Mouse (Mus musculus): ENCODE data around the gene Als2cr12.
"Not testable (repeated sequence)": the region's sequence is repeated elsewhere in the genome, so short reads cannot be mapped to it uniquely, and the experiment has no call there.

The Als2cr12 gene

DNA sequence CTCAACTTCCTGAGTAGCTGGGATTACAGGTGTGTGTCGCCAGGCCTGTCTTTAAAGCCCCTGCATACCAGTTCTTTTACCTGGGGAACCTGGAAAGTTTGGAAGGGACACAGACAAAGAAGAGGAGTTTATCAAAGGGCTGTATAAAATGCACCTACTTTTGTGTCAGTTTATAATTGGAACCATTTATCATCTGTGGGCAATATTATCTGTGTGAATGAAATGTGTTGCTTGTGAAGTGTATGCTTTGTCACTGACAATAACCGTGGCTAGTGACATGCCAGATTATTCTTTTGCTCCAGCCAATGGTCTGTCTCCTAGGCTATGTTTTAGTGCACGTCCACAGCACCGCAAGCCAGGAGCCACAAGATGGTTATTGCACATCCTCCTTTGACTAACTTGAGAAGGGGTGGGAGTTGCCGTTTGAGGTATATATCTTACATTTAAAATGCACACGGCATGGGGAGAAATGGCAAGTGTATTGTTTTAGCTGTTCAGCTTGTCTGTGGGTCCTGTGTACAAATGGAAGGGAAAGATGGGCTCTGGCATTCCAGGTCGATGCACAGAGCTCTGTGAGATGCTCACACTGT, 23.7 kb upstream of the Als2cr12 start:
- no peak for DNase-seq (ENCODE audit: low spot score)

DNA sequence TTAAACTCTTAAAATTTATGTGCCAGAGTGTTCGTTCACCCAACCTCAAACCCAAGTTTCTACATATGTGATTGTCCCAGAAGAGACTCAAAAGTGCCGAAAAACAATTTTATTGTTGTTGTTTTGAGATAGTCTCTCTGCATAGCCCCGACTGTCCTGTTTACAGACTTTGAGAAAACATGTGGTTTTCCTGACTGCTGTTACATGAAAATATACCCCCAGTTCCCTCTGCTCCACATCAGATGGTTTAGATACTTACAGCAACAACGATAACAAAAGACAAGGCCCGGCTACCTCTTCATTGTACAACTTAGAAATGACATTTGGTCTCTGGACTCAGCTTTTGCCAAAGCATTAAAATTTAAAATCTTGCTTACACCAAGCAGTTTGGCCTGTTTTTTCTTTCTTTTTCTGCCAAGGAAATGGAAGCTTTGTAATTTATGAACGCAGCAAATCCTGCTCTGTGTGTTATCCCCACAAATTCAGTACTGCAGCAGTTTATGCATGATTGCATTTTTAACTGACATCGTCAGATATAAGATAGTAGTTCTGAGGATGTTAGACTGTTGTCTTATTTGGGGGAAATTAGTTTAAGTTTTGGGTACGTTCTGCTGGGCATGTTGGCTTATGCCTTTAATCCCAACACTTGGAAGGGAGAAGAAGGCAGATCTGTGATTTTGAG, 21.9 kb upstream of the Als2cr12 start:
- DNase-seq (ENCODE audit: low spot score) = no peak

DNA sequence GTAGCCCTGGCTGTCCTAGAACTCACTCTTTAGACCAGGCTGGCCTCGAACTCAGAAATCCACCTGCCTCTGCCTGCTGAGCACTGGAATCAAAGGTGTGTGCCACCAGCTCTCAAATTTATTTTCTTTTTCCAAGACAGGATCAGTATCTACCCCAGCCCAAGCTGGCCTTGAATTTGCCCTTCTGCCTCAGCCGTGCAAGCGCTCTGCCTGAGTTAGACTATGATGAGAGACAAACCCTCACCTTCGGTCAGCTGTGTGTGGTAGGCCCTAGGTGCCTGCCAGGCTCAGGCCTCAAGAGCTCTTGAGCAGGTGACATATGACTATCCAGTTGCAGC, 21.1 kb upstream of the Als2cr12 start:
- DNase-seq (ENCODE audit: low spot score) = no peak

DNA sequence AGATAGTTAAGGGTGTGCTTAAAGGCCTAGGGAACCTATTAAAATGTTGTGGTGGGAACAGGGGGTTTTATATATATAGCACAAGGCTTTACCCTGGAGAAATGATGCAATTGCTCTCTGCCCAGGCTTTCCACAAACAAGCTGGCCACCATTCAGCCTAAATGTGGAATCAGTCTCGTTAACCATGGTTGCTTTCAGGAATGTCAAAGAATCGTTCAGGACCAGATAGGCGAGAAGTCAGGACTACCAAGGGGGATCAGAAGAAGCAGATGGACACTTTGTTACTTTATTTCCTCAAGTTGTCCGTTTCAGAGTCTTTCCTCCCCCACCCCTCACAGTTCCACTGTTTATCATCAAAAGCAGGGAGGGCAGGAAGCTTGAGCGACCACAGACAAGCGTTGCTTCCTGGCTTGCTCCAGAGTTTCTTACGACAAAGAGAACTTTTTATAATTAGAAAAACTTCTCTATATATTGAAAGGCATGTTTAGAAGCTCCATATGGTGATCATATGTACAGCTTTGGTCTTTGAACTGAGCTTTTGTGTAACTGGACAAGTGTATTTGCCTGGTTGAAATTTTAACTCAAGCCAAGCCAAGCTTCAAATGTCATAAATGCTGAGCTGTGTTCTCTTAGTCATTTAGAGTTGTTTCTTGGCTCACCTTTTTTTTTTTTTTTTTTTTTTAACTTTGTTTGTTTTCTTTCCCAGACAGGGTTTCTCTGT, 20.5 kb upstream of the Als2cr12 start:
- no peak for DNase-seq (ENCODE audit: low spot score)

DNA sequence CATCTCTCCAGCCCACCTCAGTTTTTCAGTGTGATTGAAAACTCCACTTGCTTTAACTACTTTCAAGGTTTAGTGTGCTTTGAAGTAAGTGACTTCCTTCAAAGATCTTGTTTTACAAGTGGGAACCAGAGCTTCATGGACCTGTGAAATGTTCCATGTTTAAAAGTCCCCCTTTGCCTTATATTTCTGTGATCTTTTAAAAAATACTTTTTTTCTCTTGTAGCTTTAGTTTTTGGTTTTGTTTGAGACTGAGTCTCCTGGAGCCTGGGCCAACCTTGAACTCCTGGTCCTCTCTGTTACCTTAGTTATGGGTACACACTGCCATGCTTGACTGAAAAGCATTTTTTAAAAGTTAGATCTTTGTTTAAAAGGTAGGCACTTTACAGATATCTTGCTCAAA, 19.7 kb upstream of the Als2cr12 start:
- DNase-seq (ENCODE audit: low spot score) = no peak

DNA sequence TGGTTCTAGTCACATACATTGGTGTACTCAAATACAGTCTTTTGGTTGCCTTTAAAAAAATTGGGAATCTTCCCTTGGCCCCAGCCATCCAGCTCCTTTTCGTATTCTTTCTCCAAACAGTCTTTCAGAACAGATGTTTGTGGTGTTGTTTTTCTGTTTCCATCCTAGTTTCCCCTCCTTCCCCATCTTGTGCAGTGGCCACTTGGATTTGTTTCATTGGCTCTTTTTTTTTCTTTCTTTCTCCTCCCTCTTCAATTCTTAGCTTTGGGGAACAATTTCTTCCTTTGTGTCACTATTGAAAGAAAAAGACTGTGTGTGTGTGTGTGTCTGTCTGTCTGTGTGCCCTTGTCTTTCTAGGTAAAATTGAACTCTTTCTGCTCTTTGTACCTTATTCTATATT, 18.6 kb upstream of the Als2cr12 start:
- no peak for DNase-seq (ENCODE audit: low spot score)

DNA sequence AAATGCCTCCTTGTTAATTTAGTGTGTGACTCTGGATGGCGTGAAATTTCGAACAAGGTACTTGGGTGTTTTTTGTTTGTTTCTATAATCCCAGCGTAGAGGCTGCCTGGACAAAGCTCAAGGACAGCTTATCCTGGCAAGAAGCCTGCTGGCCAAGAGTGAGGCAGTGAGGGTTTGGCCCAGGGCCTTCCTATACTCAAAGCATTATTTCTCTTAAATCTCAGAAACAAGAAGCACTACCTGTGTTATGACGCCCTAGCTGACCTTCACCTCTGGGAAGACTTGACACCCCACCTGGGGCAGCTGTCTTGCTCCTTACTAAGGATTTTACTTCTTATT, 18.1 kb upstream of the Als2cr12 start:
- DNase-seq (ENCODE audit: low spot score) = no peak

DNA sequence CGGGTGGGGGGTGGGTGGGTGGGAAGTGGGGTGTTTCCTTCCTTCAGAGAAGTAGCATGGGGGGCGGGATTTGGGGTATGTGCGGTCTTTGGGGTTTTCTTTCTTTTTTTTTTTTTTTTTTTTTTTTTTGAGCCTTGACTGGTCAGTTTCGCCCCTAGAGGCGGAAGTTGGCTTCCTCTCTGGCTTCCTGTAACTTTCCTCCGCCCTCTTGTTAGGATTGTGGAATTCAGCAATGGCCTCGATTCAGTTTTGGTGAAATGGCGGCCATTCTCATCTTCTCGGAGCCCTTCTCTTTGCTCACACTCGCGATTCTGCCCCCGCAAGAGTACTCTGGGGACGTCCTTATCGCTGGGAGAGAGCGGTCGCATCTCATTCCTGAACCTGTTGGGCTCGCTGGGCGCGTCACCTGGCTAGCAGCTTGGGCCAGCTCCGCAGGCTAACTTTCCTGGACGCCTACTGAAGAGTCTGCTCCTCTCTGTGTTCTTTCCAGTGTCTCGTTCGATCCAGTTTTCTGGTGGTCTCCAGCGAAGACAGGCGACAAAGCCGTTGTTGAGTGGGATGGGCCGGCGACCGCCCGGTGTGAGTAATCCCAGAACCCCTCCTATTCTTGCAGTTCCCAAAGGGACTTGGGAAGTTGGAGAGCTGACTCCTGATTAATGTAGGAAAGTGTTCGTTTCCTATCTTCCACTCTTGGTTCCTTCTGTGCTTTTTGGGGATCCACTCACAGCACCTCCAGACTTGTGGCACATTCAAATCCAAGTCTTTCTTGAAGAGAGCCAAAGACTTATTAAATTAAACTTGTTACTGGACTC, 17.5 kb upstream of the Als2cr12 start:
- DNase-seq (ENCODE audit: low spot score) = no peak

DNA sequence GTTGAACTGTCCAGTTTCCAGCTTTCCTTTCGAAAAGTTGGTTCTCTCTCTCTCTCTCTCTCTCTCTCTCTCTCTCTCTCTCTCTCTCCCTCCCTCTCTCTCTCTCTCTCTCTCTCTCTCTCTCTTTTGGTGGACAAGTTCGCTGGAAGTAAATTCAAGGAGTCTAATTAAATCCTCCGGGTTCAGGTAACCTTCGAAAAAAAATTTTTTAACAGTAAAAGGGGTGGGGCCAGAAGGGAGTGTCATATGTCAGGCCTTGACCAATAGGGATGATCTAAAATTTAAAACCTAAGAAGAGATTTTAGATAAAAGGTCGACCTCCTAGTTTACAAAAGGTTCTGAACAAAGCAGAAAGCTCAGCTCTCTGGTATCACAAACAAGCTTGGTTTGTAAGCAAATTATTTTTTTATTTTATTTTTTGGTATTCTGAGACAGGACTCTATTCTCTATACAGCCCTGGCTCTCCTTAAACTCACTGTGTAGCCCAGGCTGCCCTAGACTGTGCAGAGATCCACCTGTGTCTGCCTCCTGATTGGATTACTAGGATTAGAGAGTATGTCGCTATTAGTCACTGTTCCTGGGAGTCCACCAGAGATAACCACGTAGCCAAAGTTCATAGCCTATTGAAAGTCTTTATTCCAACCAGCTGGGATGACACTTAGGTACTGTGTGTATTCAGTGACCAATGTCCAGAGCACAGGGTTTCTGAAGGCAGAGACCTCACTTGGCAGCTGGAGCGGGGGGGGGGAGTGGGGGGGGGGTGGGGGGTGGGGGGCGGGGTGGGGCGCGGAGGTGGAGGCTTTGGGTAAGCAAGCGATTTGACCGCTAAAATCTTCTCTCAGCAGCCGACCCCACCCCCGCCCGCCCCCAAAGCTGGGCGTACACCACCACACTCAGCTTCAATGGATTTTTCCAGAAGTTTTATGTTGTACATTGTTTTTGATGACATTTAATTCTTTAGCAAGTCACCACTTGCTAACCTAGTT, 16.6 kb upstream of the Als2cr12 start:
- no peak for DNase-seq (ENCODE audit: low spot score)

DNA sequence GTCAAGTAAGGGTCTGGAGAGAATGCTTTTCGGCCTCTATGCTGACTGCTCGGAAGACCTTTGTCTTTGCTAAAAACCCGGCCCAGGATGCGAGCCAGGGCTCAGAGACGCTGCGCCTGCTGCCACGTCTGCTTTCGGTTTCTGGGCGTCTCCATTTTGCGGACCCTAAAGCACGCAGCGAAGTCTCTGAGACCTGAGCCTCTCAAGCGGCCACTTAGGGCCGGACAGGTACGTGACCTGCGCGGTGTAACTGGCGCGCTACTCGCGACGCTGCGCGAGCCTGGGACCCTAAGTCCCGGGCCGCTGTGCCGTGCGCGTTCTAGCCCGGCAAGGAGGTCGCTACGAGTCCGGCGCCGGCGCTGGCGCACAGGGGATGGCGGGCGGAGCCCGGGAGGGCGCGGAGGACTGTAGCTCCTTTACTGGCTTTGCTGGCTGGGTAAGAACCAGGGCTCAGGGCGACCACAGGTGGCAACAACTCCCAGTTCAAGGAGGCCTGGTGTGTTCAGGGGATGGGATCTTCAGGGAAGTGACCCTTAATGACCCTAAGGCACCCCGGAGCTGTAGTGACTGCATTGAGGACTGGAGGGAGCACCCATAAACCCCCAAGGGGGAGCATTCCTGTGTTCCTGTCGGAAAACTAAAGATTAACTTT, 15.7 kb upstream of the Als2cr12 start, which contains the start of gene Cflar:
Gene Cflar, plus strand, starts transcription at position 144 of the 652 bp plus-strand sequence.
- DNase-seq (ENCODE audit: low spot score) = peak; percentile 20

DNA sequence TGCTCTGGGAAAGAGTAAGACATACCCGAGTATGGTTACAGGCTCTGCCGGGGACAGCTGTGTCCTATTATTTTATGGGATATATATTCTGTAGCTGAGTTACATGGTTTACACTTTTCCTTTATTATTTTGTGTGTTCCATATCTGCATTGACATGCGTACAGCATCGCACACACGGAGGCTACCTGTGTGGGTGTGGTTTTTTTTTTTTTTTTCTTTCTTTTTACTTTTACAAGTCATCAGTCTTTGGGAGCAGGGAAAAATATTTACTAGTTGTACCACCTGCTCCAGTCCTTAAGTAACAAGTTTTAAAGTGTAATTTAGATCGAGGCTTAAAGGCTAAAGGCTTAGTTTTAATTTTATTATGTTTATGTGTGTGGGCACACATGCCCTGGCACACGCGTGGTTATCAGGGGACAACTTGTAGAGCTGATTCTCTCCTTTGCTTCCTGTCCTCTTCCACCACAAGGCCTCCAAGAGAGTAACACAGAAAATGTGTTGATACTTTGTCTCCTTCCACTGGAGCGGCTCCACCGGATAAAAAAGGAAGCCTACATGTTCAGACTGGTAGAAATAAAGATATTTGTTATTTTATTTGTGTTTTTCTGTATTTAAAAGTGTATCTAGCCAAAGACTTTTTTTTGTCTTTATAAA, 15.0 kb upstream of the Als2cr12 start:
- DNase-seq (ENCODE audit: low spot score) = no peak

DNA sequence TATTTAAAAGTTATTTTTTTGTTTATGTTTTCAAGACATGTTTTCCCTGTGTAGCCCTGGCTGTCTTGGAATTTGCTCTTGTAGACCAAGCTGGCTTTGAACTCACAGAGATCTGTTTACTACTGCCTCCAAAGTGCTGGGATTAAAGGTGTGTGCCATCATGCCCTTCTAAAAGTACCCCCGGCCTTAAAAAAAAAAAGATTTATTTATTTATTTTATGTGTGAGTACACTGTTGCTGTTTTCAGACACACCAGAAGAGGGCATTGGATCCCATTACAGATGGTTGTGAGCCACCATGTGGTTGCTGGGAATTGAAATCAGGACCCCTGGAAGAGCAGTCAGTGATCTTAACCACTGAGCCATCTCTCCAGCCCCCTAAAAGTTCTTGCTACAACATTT, 14.3 kb upstream of the Als2cr12 start:
- DNase-seq (ENCODE audit: low spot score) = not testable (repeated sequence)

DNA sequence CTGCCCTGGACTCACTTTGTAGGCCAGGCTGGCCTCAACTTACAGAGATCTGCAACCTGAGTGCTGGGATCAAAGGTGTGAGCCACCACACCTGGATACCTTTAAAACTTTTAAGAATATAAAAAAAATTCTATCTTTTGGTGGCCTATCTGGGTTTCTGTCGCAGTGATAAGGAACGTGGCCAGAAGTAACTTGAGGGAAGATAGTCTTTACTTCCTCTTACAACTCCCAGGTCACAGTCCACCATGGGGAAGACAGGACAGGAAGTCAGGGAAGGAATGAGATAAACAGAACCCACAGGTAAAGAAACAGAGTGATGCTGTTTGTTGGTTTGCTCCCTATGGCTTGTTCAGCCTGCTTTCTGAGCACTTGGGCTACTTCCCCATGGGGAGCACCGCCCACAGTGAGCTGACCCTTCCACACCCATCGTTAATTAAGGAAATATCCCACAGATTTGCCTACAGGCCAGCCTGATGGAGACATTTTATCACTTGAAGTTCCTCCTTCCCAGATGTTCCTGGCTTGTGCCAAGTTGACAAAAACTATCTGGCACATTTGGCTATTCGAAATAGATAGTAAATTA, 4.9 kb upstream of the Als2cr12 start:
- not testable (repeated sequence) for DNase-seq (ENCODE audit: low spot score)

DNA sequence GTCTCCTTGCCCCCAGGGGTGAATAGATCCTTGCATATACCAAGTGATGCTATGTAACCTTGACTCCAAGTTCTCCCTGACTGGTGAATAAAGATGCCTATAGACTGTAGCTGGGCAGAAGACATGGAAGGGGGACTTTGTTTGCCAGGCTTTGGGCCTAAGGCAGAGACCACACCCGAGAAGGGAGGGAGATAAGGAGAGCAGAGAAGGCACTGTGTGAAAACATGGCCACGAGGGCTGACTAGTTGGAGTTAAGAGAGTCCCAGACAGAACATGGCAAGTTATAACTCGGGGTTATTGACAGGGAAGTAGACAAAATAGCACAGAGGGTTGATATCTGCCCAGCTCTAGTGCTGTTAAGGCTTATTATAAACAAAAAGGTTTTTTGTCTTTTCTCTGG, 4.2 kb upstream of the Als2cr12 start:
- DNase-seq (ENCODE audit: low spot score) = no peak

DNA sequence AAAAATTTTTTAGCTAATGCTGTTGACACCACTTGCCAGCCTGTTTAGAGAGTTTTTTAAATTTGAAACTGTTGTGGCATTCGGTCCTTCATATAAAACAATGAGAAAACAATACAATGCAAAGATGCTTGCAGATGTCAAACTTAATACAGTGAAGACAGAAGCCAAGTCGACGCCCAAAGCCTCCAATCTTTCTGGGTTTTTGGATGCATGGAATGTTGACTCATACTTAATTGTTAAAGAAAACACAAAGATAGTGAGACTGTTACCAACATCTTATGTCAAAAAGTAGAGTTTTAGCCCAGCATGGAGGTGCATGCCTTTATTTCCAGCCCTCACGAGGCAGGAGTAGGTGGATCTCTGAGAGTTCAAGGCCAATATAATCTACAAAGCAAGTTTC, 3.0 kb upstream of the Als2cr12 start:
- no peak for DNase-seq (ENCODE audit: low spot score)

DNA sequence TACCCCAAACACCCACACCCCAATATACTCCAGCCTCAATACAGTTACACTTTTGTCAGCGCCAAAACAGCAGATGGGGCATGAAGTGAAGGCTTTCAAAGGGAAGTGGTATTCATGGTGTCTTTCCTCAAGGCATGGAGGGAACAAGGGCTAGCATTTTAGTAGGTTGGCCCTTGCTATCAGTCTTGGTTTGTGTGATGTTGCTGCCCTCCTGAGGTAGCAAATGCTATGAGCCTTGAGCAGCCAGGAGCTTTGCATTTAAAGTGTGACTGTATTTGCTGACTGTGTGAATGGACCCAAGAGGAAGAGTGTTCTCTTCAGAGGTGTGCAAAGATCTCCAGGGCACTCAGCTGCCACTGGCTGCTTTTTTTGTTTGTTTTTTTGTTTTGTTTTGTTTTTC, 1.8 kb upstream of the Als2cr12 start:
- not testable (repeated sequence) for DNase-seq (ENCODE audit: low spot score)

DNA sequence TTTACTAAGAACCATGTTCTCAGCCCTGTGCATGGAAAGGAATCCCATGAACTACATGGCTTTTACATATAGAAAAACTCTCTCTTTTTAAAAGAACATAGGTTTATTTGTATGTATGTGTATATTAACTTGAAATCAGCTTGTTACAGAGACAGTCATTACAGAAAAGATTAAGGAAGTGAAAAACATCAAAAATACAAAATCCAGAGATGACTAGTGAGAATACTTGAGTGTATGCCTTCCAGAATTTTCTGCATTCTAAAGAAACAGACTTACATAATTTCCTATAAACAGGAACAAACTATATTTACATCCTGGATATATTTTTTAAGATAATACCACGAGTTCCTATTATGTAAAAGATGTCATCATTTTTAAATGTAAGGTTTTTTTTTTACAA, 2.1 kb downstream of the Als2cr12 start:
- no peak for DNase-seq (ENCODE audit: low spot score)

DNA sequence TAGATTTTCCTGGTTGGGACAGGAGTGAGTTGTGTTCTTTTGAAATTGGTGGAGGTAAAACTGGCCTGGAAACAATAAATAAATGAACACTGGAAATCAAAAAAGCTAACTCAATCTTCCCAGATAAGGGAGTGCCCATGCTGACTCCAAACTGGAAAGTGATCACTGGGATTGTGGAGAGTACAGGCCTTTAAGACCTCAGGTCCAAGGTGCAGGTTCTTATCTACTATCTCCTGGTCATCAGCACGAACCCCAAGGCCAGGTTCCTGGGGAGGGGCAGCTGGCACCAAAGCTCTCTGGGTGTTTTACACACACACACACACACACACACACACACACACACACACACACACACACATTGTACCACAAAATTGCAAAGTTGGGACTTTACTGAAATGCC, 4.1 kb downstream of the Als2cr12 start:
- DNase-seq (ENCODE audit: low spot score) = not testable (repeated sequence)

DNA sequence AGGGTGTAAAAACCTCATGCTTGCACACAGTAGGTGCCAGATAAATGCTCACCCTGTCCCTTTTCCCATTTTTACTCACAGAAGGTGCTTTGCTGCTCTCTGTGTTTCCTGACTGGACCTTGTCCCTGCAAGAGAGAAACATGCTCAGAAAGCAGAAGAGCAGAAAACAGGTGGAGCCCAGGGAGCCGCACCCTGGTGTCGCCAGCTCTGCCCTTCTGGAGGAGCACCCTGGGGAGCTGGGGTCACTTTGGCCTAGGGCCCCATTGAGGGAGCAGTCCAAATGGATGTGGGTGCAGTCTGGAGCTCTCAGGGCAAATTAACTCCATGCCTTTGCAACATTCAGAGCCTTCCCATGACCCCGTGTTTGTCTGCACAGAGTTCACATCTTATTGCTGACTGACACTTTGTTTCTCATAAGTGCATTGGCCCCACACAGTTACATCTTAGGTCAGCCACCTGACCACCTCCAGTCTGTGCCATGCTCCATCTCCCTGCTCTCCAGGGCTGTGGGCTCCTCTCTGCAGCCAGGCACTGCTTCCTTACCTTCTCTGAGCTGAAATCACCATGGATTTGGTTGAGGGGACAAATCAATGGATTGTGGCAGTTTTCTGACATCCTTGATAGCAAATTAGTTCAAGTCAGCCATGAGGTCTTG, 4.8 kb downstream of the Als2cr12 start:
- DNase-seq (ENCODE audit: low spot score) = not testable (repeated sequence)

All from urinary bladder, postnatal 10 days (tissue).